Mouse (Mus musculus) mouse trophoblast stem cell (cell line): ENCODE results near the gene Mettl2.

ENCODE experiments used
- in situ Hi-C, 2 experiments: fragments of 300-500 bp; cut with MseI, MboI; formaldehyde crosslinking; loops; 2 replicates in 1 of 2; 3 replicates in 1 of 2; pipeline ENCODE4 v1.15.1; 2025

Mettl2 gene

GRCm38 (mm10) chr11:105153068-105153833, 27.0 kb downstream of the Mettl2 start:
- in situ Hi-C loops, result no loop called here

DNA sequence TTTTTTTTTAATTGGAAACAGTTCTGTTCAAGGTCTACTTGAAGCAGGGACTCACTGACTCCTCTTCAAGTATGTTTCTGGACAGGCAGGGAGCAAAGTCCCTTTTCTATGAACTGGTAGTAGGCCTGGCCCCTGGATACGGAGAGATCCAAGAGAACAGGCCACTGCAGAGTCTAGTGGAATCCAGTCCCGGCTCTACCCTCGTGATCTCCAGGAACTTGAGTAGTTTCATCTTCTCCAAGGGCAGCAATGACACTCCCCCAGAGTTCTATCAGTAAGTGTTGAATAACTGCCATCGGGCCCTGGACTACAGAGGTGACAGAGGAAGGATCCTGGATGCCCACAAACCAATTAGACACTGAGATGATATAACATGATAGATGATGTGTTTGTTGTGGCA, 29.7 kb downstream of the Mettl2 start:
- in situ Hi-C loops, result no loop called here

DNA sequence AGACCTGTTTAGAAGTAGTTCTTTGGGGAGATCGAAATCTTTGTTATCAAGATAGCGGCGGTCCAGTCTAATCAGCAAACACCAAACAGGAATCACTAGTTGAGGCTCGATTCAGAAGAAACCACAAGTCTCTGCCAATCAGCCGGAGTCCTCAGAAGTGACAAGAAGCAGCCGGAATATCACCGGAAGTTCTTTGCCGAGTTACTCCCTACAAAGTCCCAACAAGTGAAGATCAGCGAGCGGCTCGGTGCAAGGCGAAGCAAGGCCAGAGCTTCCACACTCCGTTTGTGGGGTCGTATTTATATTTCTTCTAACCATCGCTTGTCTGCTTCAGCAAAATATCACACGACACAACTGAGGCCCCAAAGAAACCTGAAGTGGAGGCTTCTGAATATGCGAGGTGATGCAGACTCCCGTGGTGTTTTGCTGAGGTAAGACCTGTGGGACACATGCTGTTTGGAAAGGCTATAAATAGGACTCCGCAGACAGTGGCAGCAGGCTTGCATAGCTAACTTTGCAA, 30.6 kb downstream of the Mettl2 start:
- in situ Hi-C loops, result no loop called here

GRCm38 (mm10) chr11:105158047-105158446, 31.8 kb downstream of the Mettl2 start:
- in situ Hi-C loops, result no loop called here

DNA sequence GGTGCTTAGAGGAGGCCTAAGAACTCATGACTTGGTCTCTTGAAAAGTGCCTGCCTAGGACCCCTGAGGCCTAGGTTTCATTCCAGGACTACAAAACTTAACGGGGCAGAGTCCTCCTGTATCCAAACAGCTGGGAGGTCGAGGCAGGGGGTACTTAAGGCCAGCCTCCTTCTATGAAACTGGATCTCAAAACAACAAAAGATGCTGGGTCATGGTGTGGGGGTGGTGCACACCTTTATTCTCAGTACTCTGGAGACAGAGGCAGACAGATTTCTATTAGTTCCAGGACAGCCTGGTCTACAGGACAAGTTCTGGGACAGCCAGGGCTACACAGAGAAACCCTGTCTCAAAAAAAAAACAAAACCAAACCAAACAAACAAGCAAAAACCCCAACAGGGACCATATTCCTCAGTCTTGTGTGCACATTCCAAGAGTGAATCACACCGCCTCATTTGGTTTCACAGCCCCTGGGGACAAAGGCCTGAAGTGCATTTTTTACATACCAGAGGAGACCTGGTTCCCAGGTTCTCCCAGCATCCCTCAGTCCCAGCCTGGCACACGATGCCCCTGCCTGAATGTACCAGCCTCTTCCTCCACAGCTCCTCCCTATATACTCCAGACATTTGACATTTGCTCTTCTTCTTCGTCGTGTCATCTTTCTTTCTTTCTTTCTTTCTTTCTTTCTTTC, 33.6 kb downstream of the Mettl2 start:
- in situ Hi-C loops, result no loop called here

DNA sequence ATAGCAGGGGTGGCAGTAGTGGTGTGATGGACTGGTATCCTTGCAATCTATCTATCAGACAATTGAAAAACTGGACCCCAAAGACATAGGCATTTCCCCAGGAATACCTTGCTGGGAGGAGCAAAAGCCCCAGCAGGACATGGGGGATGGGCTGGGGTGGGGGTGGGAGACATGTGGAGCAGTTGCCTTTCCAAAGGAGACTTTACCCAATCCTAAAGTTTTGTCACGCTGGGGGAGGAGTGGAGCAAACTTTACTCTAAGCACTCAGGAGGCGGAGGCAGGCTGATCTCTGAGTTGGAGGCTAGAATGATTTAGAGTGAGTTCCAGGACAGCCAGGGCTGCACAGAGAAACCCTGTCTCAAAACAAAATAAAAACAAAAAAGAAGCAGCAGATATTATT, 35.2 kb downstream of the Mettl2 start:
- in situ Hi-C loops, result no loop called here

DNA sequence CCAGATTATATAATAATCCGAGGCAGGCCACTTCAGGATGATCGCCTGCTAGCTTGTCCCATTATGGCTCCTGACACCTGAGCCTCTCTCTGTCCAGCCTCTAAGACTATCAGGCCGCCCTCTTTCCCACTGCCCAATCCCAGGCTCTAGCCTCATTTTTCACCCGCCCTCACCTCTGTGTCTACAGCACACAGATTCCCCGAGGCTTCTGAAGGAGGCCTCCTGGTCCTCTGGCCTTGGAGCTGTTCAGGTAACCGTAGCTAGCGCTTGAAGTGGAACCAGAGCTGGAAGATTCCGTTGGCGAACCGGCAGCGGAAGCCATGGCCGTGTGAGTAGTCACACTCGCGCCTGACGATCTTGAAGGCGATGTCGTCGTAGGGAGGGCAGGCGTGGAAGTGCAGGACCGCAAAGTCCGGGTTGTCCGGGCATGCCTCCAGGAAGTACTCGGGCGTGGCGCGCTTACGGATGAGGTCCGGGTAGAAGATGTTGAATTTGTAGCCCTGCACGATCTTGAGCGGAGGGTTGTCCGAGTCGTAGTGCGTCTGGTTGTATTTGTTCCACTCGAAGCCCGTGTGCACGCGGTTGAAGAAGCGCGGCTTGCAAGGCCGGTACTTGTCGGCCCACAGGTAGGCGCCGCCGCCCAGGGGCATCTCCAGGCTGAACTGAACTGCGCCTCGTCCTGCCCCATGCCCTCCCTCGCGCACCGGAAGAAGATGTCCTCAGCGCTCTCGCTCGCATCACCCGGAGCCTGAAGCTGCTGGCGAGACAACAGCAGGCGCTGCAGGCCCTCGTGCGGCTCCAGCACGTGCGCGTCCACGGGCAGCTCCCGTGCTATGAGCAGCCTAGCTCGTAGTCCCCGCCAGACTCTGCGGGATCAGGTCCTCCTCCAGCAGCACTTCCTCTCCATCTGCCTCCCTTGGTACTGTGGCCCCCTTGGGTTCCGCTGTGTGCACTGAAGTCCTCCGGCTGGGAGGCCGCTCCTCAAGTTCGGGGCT, 38.6 kb downstream of the Mettl2 start:
- in situ Hi-C loops, result no loop called here

- in situ Hi-C loops, result no loop called here
These were observed 40.6 kb downstream of the Mettl2 start for GRCm38 (mm10) chr11:105166780-105167179.

GRCm38 (mm10) chr11:105178516-105178915, 52.3 kb downstream of the Mettl2 start, which contains the start of gene Tlk2:
Tlk2 (plus strand) TSS chr11:105178807.
- in situ Hi-C loops, result no loop called here

DNA sequence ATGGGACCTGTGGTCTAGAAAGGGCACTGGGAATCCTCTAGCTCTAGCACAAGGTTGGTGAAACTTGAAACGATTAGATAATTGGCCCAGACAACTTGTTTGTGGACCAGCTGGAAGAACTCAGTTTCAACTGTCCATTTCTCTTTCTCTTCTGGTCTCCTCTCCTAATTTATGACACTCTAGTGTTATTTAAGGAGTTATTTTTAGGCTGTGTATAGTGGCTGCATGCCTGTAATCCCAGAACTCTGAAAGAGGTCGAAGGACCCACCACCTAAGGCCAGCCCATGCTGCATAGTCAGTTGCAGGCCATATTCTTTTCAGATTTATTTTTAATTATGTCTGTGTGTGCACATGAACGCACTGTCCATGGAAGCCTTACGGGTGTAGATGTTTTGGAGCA, 53.3 kb downstream of the Mettl2 start:
- in situ Hi-C loops, result no loop called here

- in situ Hi-C loops, result no loop called here
These were observed 54.4 kb downstream of the Mettl2 start for GRCm38 (mm10) chr11:105180471-105181091.

DNA sequence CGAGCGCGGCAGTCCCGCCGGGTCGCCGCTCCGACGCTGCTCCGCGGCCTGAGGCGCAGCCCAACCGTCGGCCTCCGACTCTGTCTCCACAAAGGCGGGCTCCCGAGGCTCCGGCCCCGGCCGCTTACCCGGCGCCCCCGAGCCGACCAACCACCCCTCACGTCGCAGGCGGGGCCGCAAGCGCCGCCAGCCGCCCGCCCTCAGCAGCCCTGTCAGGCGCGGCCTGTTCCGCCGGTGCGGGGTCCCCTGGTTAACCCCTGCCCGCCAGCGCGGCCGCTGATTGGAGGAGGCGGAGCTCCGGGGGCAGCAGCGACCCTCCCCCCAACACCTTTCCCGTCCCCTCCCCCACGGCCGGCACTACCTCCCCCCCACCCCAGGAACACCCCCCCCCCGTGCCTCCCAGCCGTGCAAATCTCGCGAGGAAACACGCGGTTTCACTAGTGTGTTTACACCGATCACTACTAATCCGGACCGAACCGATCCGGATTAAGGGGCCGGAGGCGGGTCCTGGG, 55.0 kb downstream of the Mettl2 start:
- in situ Hi-C loops, result no loop called here

- in situ Hi-C loops, result no loop called here
These were observed 55.6 kb downstream of the Mettl2 start for GRCm38 (mm10) chr11:105181689-105182460.

DNA sequence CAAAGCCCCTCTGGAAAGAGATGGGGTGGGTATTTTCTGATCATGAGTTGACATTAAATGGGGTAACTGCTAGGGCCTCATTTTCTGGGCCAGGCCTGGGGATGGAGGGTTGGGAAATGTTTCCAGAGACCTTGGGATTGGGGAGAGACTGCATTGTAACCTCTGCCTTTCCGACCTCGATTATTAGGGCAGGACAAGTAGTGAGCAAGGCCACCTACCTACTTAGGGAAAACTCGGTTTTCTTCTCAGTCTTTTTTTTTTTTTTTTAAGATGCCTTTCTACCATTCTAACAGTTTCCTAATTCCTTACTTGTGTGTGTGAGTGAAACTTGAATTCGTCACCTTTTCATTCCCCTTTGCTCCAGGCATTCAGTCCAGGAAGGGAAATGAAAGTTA, 56.2 kb downstream of the Mettl2 start:
- in situ Hi-C loops, result no loop called here

- in situ Hi-C loops, result no loop called here
These were observed 58.5 kb downstream of the Mettl2 start for GRCm38 (mm10) chr11:105184678-105185077.
